Mouse (Mus musculus) small intestine, adult 2 months (tissue): ENCODE data around the gene Tmem37. TPM values are rescaled to one million over a fixed set of nuclear protein-coding genes. Genes with fewer than 3 reads are reported as not detected.

Experiments used
- H3K27ac ChIP-seq: fragments of 200-500 bp; 2 replicates; pipeline ENCODE4 v1.5.1; 2012; ENCODE audit warnings: low read depth, low read length, control low read depth, inconsistent platforms; ENCODE audit not compliant: insufficient read depth
- H3K27me3 ChIP-seq: fragments of 200-500 bp; 2 replicates; pipeline ENCODE4 v1.6.1; 2012; ENCODE audit warnings: mild to moderate bottlenecking, moderate library complexity, low read length, inconsistent platforms; ENCODE audit not compliant: control insufficient read depth, insufficient read depth
- H3K36me3 ChIP-seq: fragments of 200-500 bp; 2 replicates; pipeline ENCODE4 v1.6.1; 2012; ENCODE audit warnings: mild to moderate bottlenecking, low read length, control low read depth, inconsistent platforms; ENCODE audit not compliant: control insufficient read depth, insufficient read depth
- H3K4me1 ChIP-seq: fragments of 200-500 bp; 2 replicates; pipeline ENCODE4 v1.6.1; 2012; ENCODE audit warnings: low read length, inconsistent platforms, mixed read lengths; ENCODE audit not compliant: control insufficient read depth, insufficient read depth, insufficient read length
- H3K4me3 ChIP-seq: fragments of 200-500 bp; 2 replicates; pipeline ENCODE4 v1.5.1; 2012; ENCODE audit warnings: low read depth, mild to moderate bottlenecking, control low read depth, inconsistent platforms, low read length, moderate library complexity
- CTCF ChIP-seq: fragments of 200-500 bp; IDR thresholded peaks from 2 replicates; pipeline ENCODE4 v1.5.1; 2012; ENCODE audit warnings: low read depth, mild to moderate bottlenecking, control low read depth, inconsistent platforms, low read length, moderate library complexity, mixed read lengths; ENCODE audit not compliant: insufficient replicate concordance, insufficient read length; ENCODE audit errors: extremely low read depth
- POLR2A ChIP-seq: fragments of 200-500 bp; IDR thresholded peaks from 2 replicates; pipeline ENCODE4 v1.6.1; 2012; ENCODE audit warnings: low read depth, mild to moderate bottlenecking, control low read depth, inconsistent platforms, low read length, moderate library complexity
- WGBS: fragments of 180-500 bp; shearing (Covaris S2); methylation state at CpG from one replicate; pipeline ENCODE4 v1.1.7; 2018; 5-methylcytosine and 5-hydroxymethylcytosine counted together
- polyA plus RNA-seq: library from polyadenylated mRNA; depleted of rRNA; stranded (reverse); fragments of >200 nt; gene quantifications from 2 replicates; pipeline ENCODE4 v1.2.3, GENCODE M21; 2012; rRNA removed

Tmem37 gene
- 121 and 171 TPM in 2 replicates for polyA plus RNA-seq

DNA sequence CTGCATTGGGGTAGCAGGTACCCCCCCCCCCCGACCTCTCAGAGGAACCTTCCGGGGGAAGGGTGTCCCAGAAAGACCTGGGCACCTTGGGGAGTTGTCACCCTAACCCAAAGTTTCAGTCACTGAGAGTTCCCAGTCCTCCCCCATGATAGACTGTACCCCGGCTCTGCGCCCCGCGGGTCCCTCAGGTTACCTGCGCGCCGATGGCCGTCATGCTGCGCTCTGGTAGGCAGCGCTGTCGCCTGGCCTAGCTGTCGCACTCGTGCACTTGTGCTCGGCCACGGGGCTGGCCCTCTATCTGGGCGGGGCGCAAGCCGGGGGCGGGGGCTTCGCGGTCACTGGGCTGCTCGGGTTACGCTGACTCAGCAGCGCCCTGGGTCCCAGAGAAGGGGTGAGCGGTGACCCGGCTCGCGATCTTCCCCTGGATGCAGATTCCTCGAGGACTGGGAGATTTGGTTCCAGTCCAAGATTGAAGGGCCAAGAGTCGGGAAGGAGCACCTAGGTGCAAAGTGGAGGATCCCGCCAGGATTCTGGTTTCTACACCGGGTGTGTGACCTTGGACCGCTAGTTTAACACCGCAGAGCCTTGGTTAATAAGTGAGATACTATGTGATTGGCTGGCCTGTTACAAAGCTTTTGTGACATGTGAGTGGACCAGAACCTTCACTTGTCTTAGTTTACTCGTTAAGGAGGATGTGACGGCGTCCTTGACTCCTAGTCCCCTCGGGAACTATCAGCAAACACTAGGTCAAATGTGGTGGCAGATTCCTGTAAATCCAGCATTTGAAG lies at the start of gene Tmem37:
Gene Tmem37 (minus strand): TSS at position 556 of the 788 bp plus-strand sequence.
- Histone ChIP-seq H3K4me3 (peak within 1 kb of the TSS; percentile 64), H3K27me3 (no peaks in the 10 kb centered on the region), H3K4me1 (peaks cover 32% of the 10 kb centered on the region), H3K36me3 (no peaks in the 10 kb centered on the region), H3K27ac (peak within 1 kb of the TSS; percentile 75)
- peak; percentile 64; the same call in 1 of the 2 replicates for TF ChIP-seq POLR2A
- no peak for TF ChIP-seq CTCF
- 4% methylated on average over 40 of the region's 40 CpGs for WGBS

DNA sequence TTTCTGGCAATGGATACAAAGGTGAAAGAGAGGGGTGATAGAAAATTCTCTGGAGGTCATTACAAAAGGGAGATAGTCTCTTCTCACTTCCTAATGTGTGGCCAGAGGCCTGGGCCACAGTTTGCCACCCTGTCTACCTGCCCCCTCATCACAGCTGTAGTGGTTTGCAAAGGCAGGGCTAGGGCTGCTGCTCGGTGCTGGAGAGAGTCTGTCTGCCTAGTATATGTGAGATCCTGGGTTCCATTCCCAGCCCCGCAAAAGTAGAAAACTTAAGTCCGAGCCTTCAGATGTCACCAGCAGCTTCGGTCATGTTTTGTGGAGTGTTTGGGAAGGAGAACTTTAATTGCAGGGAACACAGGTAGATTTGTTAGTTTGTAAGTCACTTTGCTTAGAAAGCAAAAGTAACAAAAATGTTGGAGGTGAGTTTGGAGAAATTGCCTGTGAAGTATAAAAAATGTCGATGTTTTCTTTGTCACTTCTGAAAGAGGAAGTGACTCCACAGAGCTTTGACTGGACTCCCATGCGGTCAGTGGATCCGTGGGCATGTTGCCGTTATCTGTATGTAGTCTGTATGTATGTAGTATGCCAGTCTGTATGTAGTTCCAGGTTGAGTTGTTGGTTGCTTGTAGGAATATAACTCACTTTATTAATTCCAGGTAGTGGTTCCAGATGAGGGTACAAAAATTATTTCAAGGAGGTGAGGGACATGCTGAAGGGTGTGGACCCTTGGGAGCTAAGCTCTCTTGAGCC lies 48.9 kb upstream of the Tmem37 start:
- TF ChIP-seq CTCF (no peak), POLR2A (no peak)

DNA sequence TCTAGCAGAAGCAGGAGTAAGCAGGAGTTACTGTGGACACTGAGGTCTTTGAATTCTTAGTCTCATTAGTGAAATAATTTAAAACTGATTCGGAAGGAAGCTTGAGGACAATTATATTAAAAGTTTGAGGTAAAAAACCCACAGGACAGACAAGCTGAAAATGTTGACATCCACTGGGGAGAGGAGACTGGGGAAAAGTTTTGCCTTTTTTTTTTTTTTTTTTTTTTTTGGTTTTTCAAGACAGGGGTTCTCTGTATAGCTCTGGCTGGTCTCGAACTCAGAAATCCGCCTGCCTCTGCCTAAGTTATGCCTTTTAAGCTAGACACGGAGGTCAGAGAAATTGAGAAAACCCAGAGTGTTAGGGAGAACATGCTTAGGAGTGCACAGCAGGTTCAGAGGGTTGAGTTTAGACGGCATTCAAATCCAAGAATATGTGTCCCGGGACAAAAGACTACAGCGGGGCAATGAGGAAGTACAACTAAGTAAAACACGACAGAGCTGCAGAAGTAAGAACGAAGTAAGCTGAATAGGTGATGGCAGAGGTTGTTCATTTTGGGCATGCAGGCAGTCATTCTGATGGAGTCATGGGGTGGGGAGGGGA lies 48.2 kb upstream of the Tmem37 start:
- Histone ChIP-seq H3K36me3 (peaks cover 20% of the 10 kb centered on the region), H3K27ac (peak overlapping the region; percentile 91), H3K27me3 (no peaks in the 10 kb centered on the region), H3K4me1 (peaks cover 38% of the 10 kb centered on the region), H3K4me3 (peak overlapping the region; percentile 64; the same call in 1 of the 2 replicates)
- WGBS: 31% methylated on average over 9 of the region's 9 CpGs
- TF ChIP-seq POLR2A: no peak
- TF ChIP-seq CTCF: no peak

More for the DNA sequence above, 48.9 kb upstream of the Tmem37 start:
- peak overlapping the region; percentile 91 for H3K27ac ChIP-seq
- H3K4me3 ChIP-seq: 0 out of 2 replicates have a peak overlapping the region, but pooled peaks have one; percentile 5
- H3K4me1 ChIP-seq: peaks cover 38% of the 10 kb centered on the region; the same call in 1 of the 2 replicates
- WGBS: 58% methylated on average over 8 of the region's 8 CpGs
- H3K27me3 ChIP-seq: no peaks in the 10 kb centered on the region
- H3K36me3 ChIP-seq: peaks cover 15% of the 10 kb centered on the region; the same call in 1 of the 2 replicates

DNA sequence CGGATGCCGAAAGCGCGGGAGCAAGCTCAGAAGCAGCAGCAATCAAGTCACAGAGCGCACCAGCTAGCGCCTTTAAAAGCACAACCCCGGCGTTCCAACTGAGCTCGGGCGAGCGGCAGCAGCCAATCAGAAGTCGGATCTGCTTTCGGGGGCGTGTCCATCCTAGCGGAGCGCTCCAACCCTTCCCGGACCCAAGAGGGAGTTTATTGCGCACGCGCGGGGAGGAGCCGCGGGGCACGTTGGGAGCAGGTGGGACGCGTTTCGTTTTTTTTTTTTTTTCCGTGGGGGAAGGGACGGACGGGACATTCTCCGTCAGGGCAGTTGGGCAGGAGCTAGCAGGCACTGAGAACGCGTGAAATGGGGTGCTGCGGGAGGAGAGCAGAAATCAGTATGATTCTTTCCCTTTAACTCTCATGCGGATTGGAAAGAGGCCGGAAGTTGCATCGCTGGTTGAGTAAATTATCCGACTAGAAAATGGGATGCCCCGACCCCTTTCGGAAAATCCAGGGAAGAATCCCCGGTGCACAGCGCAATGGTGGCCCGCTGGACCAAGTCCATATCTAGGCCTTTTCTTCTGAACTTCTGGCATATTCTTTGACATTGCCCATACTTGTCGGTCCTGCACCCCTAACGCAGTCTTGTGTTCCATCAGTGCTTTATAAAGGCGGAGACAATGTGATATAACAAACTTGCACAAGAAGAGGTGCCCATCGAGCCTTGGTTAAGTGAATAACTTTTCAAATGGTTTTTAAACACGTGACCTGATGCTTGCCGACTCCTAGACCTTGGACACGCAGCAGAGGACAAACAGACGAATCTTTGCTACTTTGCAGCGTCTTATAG lies 47.3 kb upstream of the Tmem37 start, which contains the start of the genes Dbi and 3110009E18Rik:
Gene Dbi (minus strand): TSS at position 110 of the 843 bp plus-strand sequence.
Gene 3110009E18Rik (plus strand): TSS at position 219 of the 843 bp plus-strand sequence.
- WGBS: under 1% methylated on average over 52 of the region's 52 CpGs
- TF ChIP-seq CTCF: no peak
- peak; percentile 94 for TF ChIP-seq POLR2A
- Histone ChIP-seq H3K4me1 (peaks cover 33% of the 10 kb centered on the region), H3K4me3 (peak within 1 kb of the TSS; percentile 77), H3K27ac (peak within 1 kb of the TSS; percentile 98), H3K36me3 (peaks cover 23% of the 10 kb centered on the region), H3K27me3 (no peaks in the 10 kb centered on the region)

DNA sequence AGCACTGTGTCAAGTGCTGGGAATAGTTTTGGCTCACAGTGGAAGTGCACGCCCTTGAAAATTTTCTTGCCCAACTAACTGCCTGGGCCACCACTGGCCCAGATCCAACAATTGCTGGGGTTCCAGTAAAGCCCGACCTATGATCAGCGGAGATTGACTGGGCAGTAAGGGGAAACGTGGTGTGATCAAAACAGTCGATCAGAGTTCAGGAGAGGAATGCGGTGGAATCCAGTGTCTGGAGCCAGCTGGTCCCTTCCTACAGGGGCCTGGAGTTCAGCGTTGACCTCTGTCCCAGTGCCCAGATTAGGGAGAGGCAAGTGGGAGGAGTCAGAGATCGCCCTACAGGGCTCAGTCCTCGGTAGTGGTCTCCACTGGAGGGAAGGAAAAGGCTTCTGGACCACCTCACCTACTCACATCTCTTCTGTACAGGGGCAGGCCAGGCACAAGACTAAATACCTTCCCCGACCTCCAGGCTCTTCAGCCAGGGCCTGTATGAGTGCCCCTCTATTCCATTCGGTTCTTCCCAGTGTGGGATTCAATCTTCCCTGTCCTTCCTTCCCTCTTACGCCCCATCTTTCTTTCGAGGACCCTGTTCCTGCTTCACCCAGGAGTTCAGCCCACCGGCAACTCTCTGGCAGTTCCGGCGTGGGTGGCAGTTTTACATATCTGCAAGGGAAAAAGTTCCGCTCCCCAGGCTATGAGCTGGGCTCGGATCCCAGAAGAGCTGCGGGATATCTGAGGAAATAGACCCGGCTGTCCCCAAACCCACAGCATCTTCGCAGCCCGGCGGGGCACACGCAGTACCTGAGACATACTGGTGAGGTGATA lies 46.5 kb upstream of the Tmem37 start:
- Histone ChIP-seq H3K36me3 (peaks cover 30% of the 10 kb centered on the region), H3K27ac (peak overlapping the region; percentile 98), H3K27me3 (no peaks in the 10 kb centered on the region), H3K4me3 (peak overlapping the region; percentile 77), H3K4me1 (peaks cover 31% of the 10 kb centered on the region)
- 1% methylated on average over 24 of the region's 24 CpGs for WGBS
- TF ChIP-seq POLR2A: no peak
- TF ChIP-seq CTCF: 0 out of 2 replicates have a peak, but pooled peaks have one; percentile 3
